8 mouse cellular contexts compared by ENCODE assay signal in genomic region chr13:21710031-21710711, GRCm38 (mm10). TPM values are rescaled to one million over a fixed set of nuclear protein-coding genes. Genes with fewer than 3 reads are reported as not detected.
DNase-seq lines count a peak whose midpoint lies in the region; ATAC-seq lines count a peak whose summit lies in the region.

No protein-coding gene starts in this region.

- peaks cover 4% of the 10 kb centered on the region for H3K4me1 ChIP-seq in intestine, embryonic 15.5 days (replicated peaks)

- H3K36me3 ChIP-seq in intestine, embryonic 15.5 days = no peaks in the 10 kb centered on the region

- H3K9ac ChIP-seq in intestine, embryonic 15.5 days = peak overlapping the region; percentile 60

- intact Hi-C loops in gastrocnemius, postnatal 36 days (cut with DNase I) = loop anchor here (5.0 to 10.0 kb wide), 6 partner anchors 75 to 1875 kb away; partner anchors contain the start of genes Abt1, Hist1h1b, Hist1h2an and Hist1h2bp
- intact Hi-C loops in left cerebral cortex, postnatal 14 days (cut with DNase I) = loop anchor here (5.0 to 10.0 kb wide), 4 partner anchors 445 to 1825 kb away; partner anchors contain the start of genes Hist1h2af, Hist1h3g and Hist1h4h

- DNase-seq in adrenal gland, adult 2 months = peak; percentile 92
- peak; percentile 79 for DNase-seq in embryo, embryonic 11.5 days (ENCODE audit: low read depth, low spot score)
- peak; percentile 78 to 82 for DNase-seq in gastrocnemius, postnatal 36 days
- DNase-seq in left cerebral cortex, postnatal 14 days (ENCODE audit: low spot score in 2 of 2) = peak; percentile 89 to 92
- peak; percentile 86 for DNase-seq in right cerebral cortex, postnatal 14 days
- peak; percentile 85 for DNase-seq in urinary bladder, postnatal 25 days (ENCODE audit: low spot score)

- peak overlapping the region; percentile 41 for H3K4me2 ChIP-seq in intestine, embryonic 15.5 days (replicated peaks)

- no peaks in the 10 kb centered on the region for H3K9me3 ChIP-seq in intestine, embryonic 15.5 days

- peak overlapping the region; percentile 79 for H3K27ac ChIP-seq in intestine, embryonic 15.5 days

- peak overlapping the region; percentile 62 for H3K4me3 ChIP-seq in intestine, embryonic 15.5 days (replicated peaks)

- no peaks in the 10 kb centered on the region for H3K27me3 ChIP-seq in intestine, embryonic 15.5 days (replicated peaks)

- under 1% methylated on average over 32 of the region's 32 CpGs for WGBS in intestine, embryonic 15.5 days

- ATAC-seq in intestine, embryonic 15.5 days = peak; percentile 87
- ATAC-seq in megakaryocyte-erythroid progenitor cell, adult 5-6 weeks (replicated peaks; ENCODE audit: low FRiP score, low TSS enrichment, poor library complexity, severe bottlenecking) = peak; percentile 80

RNA-seq across cellular contexts. Expression of gene Hist1h2bl, which starts 5.8 kb away (rescaled TPM):
- 10 to 100 TPM; 24.1 to 36.9 TPM for total RNA-seq in adrenal gland, adult 2 months (2021)
- 0.49 and 1.3 TPM in 2 replicates for polyA plus RNA-seq in adrenal gland, adult 2 months (2012; rRNA removed)
- total RNA-seq in gastrocnemius, postnatal 36 days (2021) = 10 to 100 TPM; 10.7 to 18.2 TPM
- 1.4 and 4.3 TPM in 2 replicates for polyA plus RNA-seq in intestine, embryonic 15.5 days (2015; fragmentation: Nextera tagmentation; extraction: Ambion mirVana)
- 10 to 100 TPM; 37.3 to 37.9 TPM for total RNA-seq in left cerebral cortex, postnatal 14 days (2021)
- 430 and 709 TPM in 2 replicates for total RNA-seq in megakaryocyte-erythroid progenitor cell, adult 5-6 weeks (2014; fragmentation: Nextera tagmentation)
- 345 and 387 TPM in 2 replicates for total RNA-seq in megakaryocyte-erythroid progenitor cell, adult 5-6 weeks (2017)

RNA-seq across cellular contexts. Expression of gene Hist1h2ai, which starts 6.1 kb away (rescaled TPM):
- 10 to 100 TPM; 28.5 to 38.1 TPM for total RNA-seq in adrenal gland, adult 2 months (2021)
- 5.7 and 9.3 TPM in 2 replicates for polyA plus RNA-seq in adrenal gland, adult 2 months (2012; rRNA removed)
- total RNA-seq in gastrocnemius, postnatal 36 days (2021) = 1 to 10 TPM; 3.3 to 8.8 TPM
- 14.7 and 32.5 TPM in 2 replicates for polyA plus RNA-seq in intestine, embryonic 15.5 days (2015; fragmentation: Nextera tagmentation; extraction: Ambion mirVana)
- total RNA-seq in left cerebral cortex, postnatal 14 days (2021) = 10 to 100 TPM; 17.2 to 25.6 TPM
- 3.0 and 26.7 TPM in 2 replicates for total RNA-seq in megakaryocyte-erythroid progenitor cell, adult 5-6 weeks (2014; fragmentation: Nextera tagmentation)
- 582 and 1,238 TPM in 2 replicates for total RNA-seq in megakaryocyte-erythroid progenitor cell, adult 5-6 weeks (2017)

RNA-seq across cellular contexts. Expression of gene Hist1h3h, which starts 7.3 kb away (rescaled TPM):
- total RNA-seq in adrenal gland, adult 2 months (2021) = 10 to 100 TPM; 16.3 to 42.1 TPM
- 5.5 and 8.7 TPM in 2 replicates for polyA plus RNA-seq in adrenal gland, adult 2 months (2012; rRNA removed)
- 10 to 100 TPM; 12.6 to 15.0 TPM for total RNA-seq in gastrocnemius, postnatal 36 days (2021)
- polyA plus RNA-seq in intestine, embryonic 15.5 days (2015; fragmentation: Nextera tagmentation; extraction: Ambion mirVana) = 5.4 and 13.1 TPM in 2 replicates
- 10 to 100 TPM; 46.6 to 56.8 TPM for total RNA-seq in left cerebral cortex, postnatal 14 days (2021)
- total RNA-seq in megakaryocyte-erythroid progenitor cell, adult 5-6 weeks (2014; fragmentation: Nextera tagmentation) = 21.9 TPM in 1 of 2 replicates, not detected in the other
- total RNA-seq in megakaryocyte-erythroid progenitor cell, adult 5-6 weeks (2017) = 175 and 228 TPM in 2 replicates

RNA-seq across cellular contexts. Expression of gene Hist1h2bm, which starts 11.7 kb away (rescaled TPM):
- total RNA-seq in adrenal gland, adult 2 months (2021) = 1 to 10 TPM; 6.5 to 7.0 TPM
- polyA plus RNA-seq in adrenal gland, adult 2 months (2012; rRNA removed) = 0.28 and 0.56 TPM in 2 replicates
- total RNA-seq in gastrocnemius, postnatal 36 days (2021) = 1 to 10 TPM; 2.0 to 3.5 TPM
- polyA plus RNA-seq in intestine, embryonic 15.5 days (2015; fragmentation: Nextera tagmentation; extraction: Ambion mirVana) = 1.7 and 4.3 TPM in 2 replicates
- 1 to 10 TPM; 4.9 to 7.8 TPM for total RNA-seq in left cerebral cortex, postnatal 14 days (2021)
- total RNA-seq in megakaryocyte-erythroid progenitor cell, adult 5-6 weeks (2014; fragmentation: Nextera tagmentation) = 242 and 265 TPM in 2 replicates
- 262 and 417 TPM in 2 replicates for total RNA-seq in megakaryocyte-erythroid progenitor cell, adult 5-6 weeks (2017)

RNA-seq across cellular contexts. Expression of gene Olfr1359, which starts 12.3 kb away (rescaled TPM):
- not detected for total RNA-seq in adrenal gland, adult 2 months (2021)
- not detected in 2 replicates for polyA plus RNA-seq in adrenal gland, adult 2 months (2012; rRNA removed)
- total RNA-seq in gastrocnemius, postnatal 36 days (2021) = not detected
- not detected in 2 replicates for polyA plus RNA-seq in intestine, embryonic 15.5 days (2015; fragmentation: Nextera tagmentation; extraction: Ambion mirVana)
- not detected for total RNA-seq in left cerebral cortex, postnatal 14 days (2021)
- total RNA-seq in megakaryocyte-erythroid progenitor cell, adult 5-6 weeks (2014; fragmentation: Nextera tagmentation) = not detected in 2 replicates
- not detected in 2 replicates for total RNA-seq in megakaryocyte-erythroid progenitor cell, adult 5-6 weeks (2017)

Comparison
In these comparisons a context has a peak if more than half of its experiments do, and no peak if none do; other contexts are left out.
1. Peak in every context shown above with its lines: DNase-seq, ATAC-seq, H3K4me3 ChIP-seq and H3K27ac ChIP-seq.
2. RNA of gene Hist1h2bl, which starts 5.8 kb away (total RNA-seq): 345 to 709 TPM in megakaryocyte-erythroid progenitor cell, adult 5-6 weeks; 37.3 to 37.9 TPM in left cerebral cortex, postnatal 14 days, 24.1 to 36.9 TPM in adrenal gland, adult 2 months and 10.7 to 18.2 TPM in gastrocnemius, postnatal 36 days; every median in the first group is over 4 times any median in the second.